Mouse (Mus musculus): ENCODE data around the gene Ahnak2.

Gene Ahnak2

DNA sequence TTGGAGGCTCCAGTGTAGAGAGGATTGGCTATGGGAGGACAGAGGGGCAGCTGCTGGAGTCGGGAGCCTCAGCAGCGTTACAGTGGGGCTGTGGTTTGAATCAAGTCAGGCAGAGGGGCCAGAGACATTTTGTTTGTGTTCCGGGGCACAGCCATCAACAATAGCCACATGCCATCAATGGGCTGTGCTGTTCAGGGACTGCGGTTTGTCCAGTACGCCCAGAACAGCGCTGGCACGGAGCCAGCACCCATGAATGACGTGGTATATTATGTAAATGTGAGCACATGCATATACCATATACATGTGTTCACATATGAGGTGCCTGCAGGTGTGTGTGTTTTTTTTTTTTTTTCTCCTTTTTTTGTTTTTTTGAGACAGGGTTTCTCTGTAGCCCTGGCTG is 74.7 kb downstream of the Ahnak2 start:
- DNase-seq = no peak

DNA sequence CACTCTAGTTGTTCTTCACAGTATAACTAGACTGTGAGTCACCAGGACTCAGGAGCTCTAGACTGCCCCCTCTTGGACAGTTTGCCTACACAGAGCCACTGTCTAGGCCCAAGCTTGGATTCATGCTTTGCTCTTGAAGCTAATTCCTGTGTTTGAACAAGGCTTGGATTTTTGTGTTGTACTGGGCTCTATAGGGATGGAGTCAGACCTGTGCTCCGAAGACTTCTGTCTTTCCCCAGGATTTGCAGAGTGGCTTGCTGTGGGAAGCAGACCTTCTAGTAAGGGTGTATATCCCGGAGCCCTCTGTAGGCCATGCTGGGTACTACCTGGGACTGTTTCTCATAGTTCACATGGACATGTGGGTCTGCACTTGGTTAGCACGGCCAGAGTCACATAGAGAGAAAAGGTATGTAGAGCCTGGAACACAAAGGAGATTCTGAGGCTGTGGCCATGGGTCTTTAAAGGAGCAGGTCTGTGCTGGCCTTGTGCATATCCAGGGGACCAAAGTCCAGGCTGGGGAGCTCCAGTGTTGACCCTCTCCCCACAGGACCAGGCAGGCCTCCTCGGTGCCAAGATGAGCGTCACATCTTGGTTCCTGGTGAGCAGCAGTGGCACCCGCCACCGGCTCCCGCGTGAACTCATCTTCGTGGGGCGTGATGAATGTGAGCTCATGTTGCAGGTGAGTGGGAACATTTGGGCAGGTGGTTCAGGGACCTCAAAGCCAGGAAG is 78.2 kb downstream of the Ahnak2 start:
- DNase-seq = peak; percentile 68

DNA sequence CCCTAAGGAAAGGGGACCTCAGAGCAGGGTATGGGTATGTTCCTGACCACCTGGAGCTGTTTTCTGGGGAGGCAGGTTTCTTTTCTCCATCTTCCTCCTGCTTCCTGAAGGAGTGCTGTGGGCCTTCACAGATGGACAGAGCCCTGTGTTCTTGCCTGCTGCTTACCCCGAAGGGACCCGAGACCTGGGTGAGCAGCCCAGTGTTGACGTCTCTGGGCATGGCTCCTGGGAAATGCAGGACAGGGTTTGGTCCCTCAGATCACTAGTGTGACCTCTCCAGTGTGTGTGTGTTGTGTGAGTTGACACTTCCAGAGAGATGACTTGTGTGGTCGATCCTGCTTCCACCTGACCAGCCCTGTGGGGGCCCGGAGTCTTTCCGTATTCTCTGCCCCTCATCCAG is 79.0 kb downstream of the Ahnak2 start:
- DNase-seq = no peak

DNA sequence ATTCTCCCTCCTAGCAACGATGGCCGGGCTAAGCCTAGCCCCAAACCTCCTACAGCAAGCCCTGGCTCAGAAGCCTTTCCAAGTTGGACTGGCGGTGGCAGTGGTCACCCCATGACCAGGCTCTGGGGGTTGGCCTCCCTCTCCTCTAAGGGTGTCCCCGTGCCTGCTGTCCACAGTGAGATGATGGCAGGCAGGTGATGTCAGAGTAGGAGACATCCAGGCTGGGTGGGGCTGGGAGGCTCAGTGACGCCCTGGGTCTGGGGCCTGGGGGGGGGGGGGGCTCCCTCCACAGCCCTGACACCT is 79.5 kb downstream of the Ahnak2 start:
- DNase-seq = no peak

GRCm38 (mm10) chr12:112722240-112723027 is 80.0 kb downstream of the Ahnak2 start:
- no peak for DNase-seq

Measured in layer of hippocampus, adult 9-11 months (tissue).